Mouse (Mus musculus) kidney, adult 2 months (tissue): ENCODE results near the gene Wipi2. TPM values are rescaled to one million over a fixed set of nuclear protein-coding genes. Genes with fewer than 3 reads are reported as not detected.

Experiments used
- DNase-seq: peaks from one replicate; pipeline ENCODE4 v3.0.0; 2021
- H3K27ac ChIP-seq: fragments of 200-500 bp; 2 replicates; pipeline ENCODE4 v1.5.1; 2012; ENCODE audit warnings: low read depth, low read length, control low read depth, inconsistent platforms; ENCODE audit not compliant: insufficient read depth
- H3K27me3 ChIP-seq: fragments of 200-500 bp; replicated peaks from 2 replicates; pipeline ENCODE4 v1.6.1; 2012; ENCODE audit warnings: mild to moderate bottlenecking, moderate library complexity, low read length, inconsistent platforms; ENCODE audit not compliant: control insufficient read depth, insufficient read depth
- H3K36me3 ChIP-seq: fragments of 200-500 bp; 2 replicates; pipeline ENCODE4 v1.6.1; 2012; ENCODE audit warnings: mild to moderate bottlenecking, moderate library complexity, low read length, inconsistent platforms; ENCODE audit not compliant: control insufficient read depth, insufficient read depth
- H3K4me1 ChIP-seq: fragments of 200-500 bp; 2 replicates; pipeline ENCODE4 v1.6.1; 2011; ENCODE audit warnings: low read length; ENCODE audit not compliant: control insufficient read depth, insufficient read depth
- H3K4me3 ChIP-seq: fragments of 200-500 bp; 2 replicates; pipeline ENCODE4 v1.5.1; 2011; ENCODE audit warnings: mild to moderate bottlenecking, low read depth, low read length, control low read depth; ENCODE audit not compliant: insufficient read depth
- CTCF ChIP-seq: fragments of 200-500 bp; conservative IDR thresholded peaks from 2 replicates; pipeline ENCODE4 v1.5.1; 2011; ENCODE audit warnings: low read depth, mild to moderate bottlenecking, control low read depth, low read length, moderate library complexity, mixed read lengths; ENCODE audit not compliant: insufficient read depth, insufficient read length
- POLR2A ChIP-seq: fragments of 200-500 bp; IDR thresholded peaks from one replicate; pipeline ENCODE4 v1.6.1; 2011; ENCODE audit warnings: low read depth, low read length, control low read depth
- WGBS: fragments of 180-500 bp; shearing (Covaris S2); methylation state at CpG from one replicate; pipeline ENCODE4 v1.1.7; 2018; 5-methylcytosine and 5-hydroxymethylcytosine counted together
- polyA plus RNA-seq: library from polyadenylated mRNA; depleted of rRNA; stranded (reverse); fragments of >200 nt; gene quantifications from 2 replicates; pipeline ENCODE4 v1.2.3, GENCODE M21; 2012

Wipi2 gene
- polyA plus RNA-seq, 1 experiment: 61.0 TPM

DNA sequence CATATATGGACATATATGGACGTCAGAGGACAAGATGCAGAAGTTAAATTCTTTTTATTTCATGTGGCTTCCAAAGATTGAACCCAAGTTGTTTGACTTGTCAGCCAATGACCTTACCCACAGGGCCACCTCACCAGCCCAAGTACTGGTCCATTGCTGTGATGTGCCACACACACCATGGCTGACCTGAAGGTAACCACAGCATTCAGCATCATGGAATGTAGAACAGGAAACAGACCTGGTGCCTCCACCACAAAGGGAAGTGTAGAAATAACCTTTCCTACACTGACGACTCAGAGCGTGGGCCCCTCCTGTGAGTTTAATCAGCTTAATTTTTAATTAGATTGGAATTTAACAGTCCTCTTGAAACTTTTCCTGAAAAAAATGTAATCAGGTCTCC lies 62.8 kb downstream of the Wipi2 start:
- TF ChIP-seq POLR2A (no peak), CTCF (no peak)
- 51% methylated on average over 3 of the region's 3 CpGs for WGBS
- Histone ChIP-seq H3K27me3 (no peaks in the 10 kb centered on the region), H3K36me3 (no peaks in the 10 kb centered on the region), H3K27ac (no peak overlapping the region), H3K4me3 (no peak overlapping the region), H3K4me1 (no peaks in the 10 kb centered on the region)
- DNase-seq: no peak

DNA sequence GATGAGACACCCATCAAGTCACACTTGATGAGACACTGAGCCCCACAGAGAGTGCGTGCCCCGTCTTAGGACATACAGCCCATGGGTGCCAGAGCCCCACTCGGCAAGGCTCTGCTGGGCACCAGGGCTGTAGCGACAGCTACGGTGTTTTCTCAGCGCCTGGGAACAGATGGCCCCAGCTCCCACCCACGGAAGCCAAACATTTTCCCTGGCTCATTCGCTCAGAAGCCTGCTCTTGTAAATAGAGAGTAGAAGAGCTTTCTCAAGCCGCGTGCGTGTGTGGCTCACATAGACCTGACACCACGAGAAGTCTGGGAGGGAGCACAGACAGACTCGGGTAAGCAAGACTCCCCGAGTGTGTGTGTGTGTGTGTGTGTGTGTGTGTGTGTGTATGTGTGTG lies 64.8 kb downstream of the Wipi2 start, which contains the start of gene Slc29a4:
Gene Slc29a4 (plus strand): TSS at position 265 of the 400 bp plus-strand sequence.
- Histone ChIP-seq H3K27ac (no peak within 1 kb of the TSS), H3K4me1 (no peaks in the 10 kb centered on the region), H3K36me3 (no peaks in the 10 kb centered on the region), H3K4me3 (no peak within 1 kb of the TSS), H3K27me3 (no peaks in the 10 kb centered on the region)
- TF ChIP-seq CTCF: no peak
- no peak for TF ChIP-seq POLR2A
- no peak for DNase-seq
- WGBS: 34% methylated on average over 14 of the region's 14 CpGs

DNA sequence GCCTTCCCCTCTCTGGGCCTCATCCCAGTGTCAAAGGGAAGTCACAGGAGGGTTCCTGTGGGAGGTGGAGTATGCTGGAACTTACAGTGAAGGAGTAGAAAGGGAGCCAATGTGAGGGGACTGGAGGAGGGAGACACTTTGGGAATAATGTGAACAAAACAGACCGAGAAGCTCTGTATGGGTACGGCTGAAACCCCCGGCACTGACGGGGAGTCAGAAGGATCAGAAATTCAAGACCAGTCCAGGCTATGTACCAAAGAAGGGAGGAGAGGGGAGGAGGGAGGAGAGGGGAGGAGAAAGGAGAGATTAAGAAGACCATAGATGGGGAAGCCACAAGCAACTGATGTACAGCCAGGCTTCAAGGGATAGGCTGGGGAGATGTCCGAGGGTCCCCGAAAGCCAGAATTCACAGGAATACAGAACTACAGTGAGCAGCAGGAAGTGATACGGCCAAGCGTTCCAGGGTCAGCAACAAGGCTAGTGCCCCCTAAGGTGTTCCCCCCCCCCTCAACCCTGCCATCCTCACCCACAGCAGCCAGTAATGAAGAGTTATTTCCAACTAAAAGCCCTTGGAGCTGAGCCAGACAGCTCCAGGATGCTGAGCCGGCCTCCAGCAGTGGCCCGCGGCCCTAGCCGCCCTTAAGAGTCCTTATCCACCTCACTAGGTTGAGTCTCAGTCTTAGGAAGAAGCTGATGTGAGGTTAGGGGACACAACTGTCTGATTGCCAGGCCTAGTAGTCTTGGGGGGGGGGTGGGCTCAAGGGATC lies 65.7 kb downstream of the Wipi2 start:
- H3K4me3 ChIP-seq: no peak overlapping the region
- H3K4me1 ChIP-seq: no peaks in the 10 kb centered on the region
- no peak for DNase-seq
- no peak overlapping the region for H3K27ac ChIP-seq
- 58% methylated on average over 12 of the region's 12 CpGs for WGBS
- no peaks in the 10 kb centered on the region for H3K27me3 ChIP-seq
- TF ChIP-seq POLR2A: no peak
- TF ChIP-seq CTCF: no peak
- no peaks in the 10 kb centered on the region for H3K36me3 ChIP-seq

DNA sequence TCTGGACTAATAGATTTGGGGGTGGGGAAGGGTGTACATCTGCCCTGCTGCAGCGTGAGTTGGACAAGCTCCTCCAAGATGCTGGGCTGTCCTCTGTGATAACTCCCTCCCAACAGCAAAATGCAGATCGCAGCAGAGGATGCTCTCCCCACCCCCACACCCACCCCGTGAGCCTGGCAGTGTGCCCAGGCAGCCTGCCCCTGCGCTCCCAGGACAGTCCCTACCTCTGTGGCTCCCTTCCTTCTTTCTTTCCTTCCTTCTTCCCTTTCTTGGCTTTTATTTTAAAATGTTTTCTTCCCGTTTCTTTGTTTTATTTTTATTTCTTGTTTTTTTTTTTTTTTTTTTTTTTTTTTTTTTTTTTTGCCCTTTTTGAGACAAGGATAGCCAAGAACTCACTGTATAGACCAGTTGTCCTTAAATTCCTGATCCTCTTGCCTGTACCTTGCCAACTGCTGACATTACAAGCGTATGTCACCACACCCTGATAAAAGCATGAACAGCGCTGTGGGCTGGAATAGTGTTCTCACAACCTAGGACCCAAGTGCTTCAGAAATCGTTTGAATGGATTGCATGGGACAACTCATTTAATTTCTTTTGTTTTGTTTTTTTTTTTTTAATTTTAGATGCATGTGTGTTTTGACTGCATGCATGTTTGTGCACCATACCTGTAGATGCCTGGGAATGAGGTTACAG lies 66.4 kb downstream of the Wipi2 start:
- DNase-seq: no peak
- no peak for TF ChIP-seq CTCF
- TF ChIP-seq POLR2A: no peak
- H3K27ac ChIP-seq: no peak overlapping the region
- H3K27me3 ChIP-seq: no peaks in the 10 kb centered on the region
- no peaks in the 10 kb centered on the region for H3K36me3 ChIP-seq
- no peak overlapping the region for H3K4me3 ChIP-seq
- WGBS: 54% methylated on average over 7 of the region's 8 CpGs
- no peaks in the 10 kb centered on the region for H3K4me1 ChIP-seq

DNA sequence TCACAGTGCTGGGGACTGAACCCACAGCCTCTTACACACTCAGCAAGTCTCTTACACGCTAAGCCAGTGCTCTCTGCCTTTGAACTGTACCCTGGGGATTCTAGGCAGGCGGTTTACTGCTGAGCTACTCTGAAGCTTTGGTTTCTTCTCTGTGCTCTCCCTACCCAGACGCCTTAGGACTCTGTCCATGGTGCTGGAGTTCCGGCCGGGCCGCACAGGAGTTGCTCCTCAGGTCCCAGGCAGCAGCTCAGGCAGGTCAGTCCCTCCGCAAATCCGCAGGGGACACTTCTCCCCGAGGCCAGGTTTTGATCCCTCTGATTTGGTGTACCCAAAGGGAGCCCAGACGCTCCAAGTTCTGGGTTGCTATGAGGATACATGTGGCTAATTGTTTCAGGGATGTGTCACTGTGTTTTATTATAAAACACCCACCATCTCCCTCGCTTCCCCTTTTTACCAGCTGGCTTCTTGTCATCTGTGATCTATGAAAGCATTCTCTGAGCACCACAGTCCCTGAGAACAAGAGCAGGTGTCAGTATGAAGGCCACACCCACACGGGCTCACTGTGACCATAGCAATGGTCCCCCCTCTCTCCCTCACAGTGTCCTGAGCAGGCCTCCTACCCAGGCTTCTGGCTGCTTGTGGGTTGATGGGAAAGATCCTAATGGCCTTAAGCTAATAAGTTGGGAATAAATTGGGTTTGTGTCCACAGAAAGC lies 67.3 kb downstream of the Wipi2 start:
- no peaks in the 10 kb centered on the region for H3K4me1 ChIP-seq
- TF ChIP-seq POLR2A: no peak
- no peak for TF ChIP-seq CTCF
- peak; percentile 49 for DNase-seq
- no peak overlapping the region for H3K4me3 ChIP-seq
- H3K27me3 ChIP-seq: no peaks in the 10 kb centered on the region
- H3K36me3 ChIP-seq: no peaks in the 10 kb centered on the region
- WGBS: 12% methylated on average over 12 of the region's 12 CpGs
- H3K27ac ChIP-seq: no peak overlapping the region

DNA sequence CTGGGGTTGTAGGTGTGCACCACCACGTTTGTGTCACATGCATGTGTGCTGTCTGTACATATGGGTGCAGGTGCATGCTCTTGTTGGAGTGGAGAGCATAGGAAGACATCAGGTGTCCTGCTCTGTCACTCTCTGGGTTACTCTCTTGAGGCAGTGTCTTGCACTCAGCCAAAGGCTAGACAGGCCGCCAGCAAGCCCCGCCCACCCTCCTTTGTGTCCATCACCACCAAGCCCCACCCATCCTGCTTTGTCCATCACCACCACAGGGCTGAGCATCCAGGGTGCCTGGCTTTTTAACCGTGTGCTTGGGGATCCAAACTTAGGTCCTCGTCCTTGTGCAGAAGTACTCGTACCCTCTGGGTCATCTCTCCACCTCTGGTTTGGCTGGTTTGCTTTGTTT lies 68.8 kb downstream of the Wipi2 start:
- Histone ChIP-seq H3K27ac (no peak overlapping the region), H3K4me1 (no peaks in the 10 kb centered on the region), H3K4me3 (no peak overlapping the region), H3K36me3 (no peaks in the 10 kb centered on the region), H3K27me3 (no peaks in the 10 kb centered on the region)
- WGBS: 34% methylated on average over 6 of the region's 6 CpGs
- no peak for DNase-seq
- TF ChIP-seq CTCF (no peak), POLR2A (no peak)

DNA sequence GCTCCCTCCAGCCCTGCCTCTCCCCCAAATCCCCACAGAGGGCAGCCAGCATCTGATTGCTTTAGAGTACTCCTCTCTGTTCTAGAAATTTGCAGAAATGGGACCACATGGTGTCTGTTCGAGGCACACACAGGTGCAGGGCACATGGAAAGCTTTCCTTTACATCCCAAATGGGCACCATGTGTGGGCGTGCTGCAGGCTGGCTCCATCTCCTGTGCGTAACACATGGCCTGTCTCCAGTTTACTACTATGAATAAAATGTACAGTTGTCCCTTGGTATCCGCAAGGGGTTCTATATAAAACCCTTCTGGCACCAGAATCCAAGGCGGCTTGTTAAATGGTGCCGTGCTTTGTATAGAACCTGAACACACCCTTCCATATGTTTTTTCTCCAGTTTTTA lies 69.4 kb downstream of the Wipi2 start:
- WGBS: 82% methylated on average over 6 of the region's 6 CpGs
- Histone ChIP-seq H3K36me3 (no peaks in the 10 kb centered on the region), H3K4me3 (no peak overlapping the region), H3K4me1 (no peaks in the 10 kb centered on the region), H3K27ac (no peak overlapping the region), H3K27me3 (peaks cover 2% of the 10 kb centered on the region; the same call in 1 of the 2 replicates)
- DNase-seq: no peak
- no peak for TF ChIP-seq CTCF
- TF ChIP-seq POLR2A: no peak
